Mouse (Mus musculus) brain, embryonic 14.5 days (tissue): ENCODE measurements around the gene AC170998.1.

Experiments used
- CTCF ChIP-seq: fragments of 200-500 bp; IDR thresholded peaks from 2 replicates; pipeline ENCODE4 v1.5.1; 2012; ENCODE audit warnings: inconsistent platforms, mild to moderate bottlenecking, moderate library complexity, borderline replicate concordance; ENCODE audit not compliant: insufficient read depth, insufficient read length; ENCODE audit errors: extremely low read depth
- POLR2A ChIP-seq: fragments of 200-500 bp; IDR thresholded peaks from 2 replicates; pipeline ENCODE4 v1.6.1; 2012; ENCODE audit warnings: mild to moderate bottlenecking, inconsistent platforms, borderline replicate concordance; ENCODE audit not compliant: poor library complexity, insufficient read depth, insufficient read length, severe bottlenecking; ENCODE audit errors: extremely low read depth

GRCm38 (mm10) chr17:28766203-28766602 lies 40.3 kb downstream of the AC170998.1 start:
- TF ChIP-seq CTCF (no peak), POLR2A (no peak)
